Mouse (Mus musculus) ES-E14 (cell line): ENCODE data around the gene Gpr152. TPM values are rescaled to one million over a fixed set of nuclear protein-coding genes. Genes with fewer than 3 reads are reported as not detected.

Source experiments
- DNase-seq: peaks from one replicate; pipeline ENCODE4 v3.0.0-alpha.2; 2013; ENCODE audit warnings: low read depth, low spot score
- H3K27ac ChIP-seq: 2 replicates; pipeline ENCODE4 v1.5.1; 2012; ENCODE audit warnings: low read depth, mild to moderate bottlenecking, low read length, moderate library complexity, mixed read lengths; ENCODE audit not compliant: poor library complexity, insufficient read depth, severe bottlenecking
- H3K36me3 ChIP-seq: 2 replicates; pipeline ENCODE4 v1.6.1; 2012; ENCODE audit warnings: mild to moderate bottlenecking, low read length, moderate library complexity, mixed read lengths; ENCODE audit not compliant: control insufficient read depth, poor library complexity, insufficient read depth, severe bottlenecking
- H3K4me1 ChIP-seq, 2 experiments: fragments of 150-350 bp in 1 of 2; sonication (generic) in 1 of 2; 2 replicates each; pipeline ENCODE4 v1.6.1; 2012; ENCODE audit warnings: low read length in 2 of 2, mild to moderate bottlenecking in 1 of 2, mixed read lengths in 1 of 2; ENCODE audit not compliant: control insufficient read depth in 2 of 2, insufficient read depth in 2 of 2, poor library complexity in 1 of 2
- H3K4me3 ChIP-seq, 2 experiments: fragments of 150-350 bp in 1 of 2; sonication (generic) in 1 of 2; 2 replicates each; pipeline ENCODE4 v1.5.1; 2012; ENCODE audit warnings: low read length in 2 of 2, low read depth in 1 of 2, mild to moderate bottlenecking in 1 of 2, mixed read lengths in 1 of 2; ENCODE audit not compliant: insufficient read depth in 1 of 2, poor library complexity in 1 of 2, severe bottlenecking in 1 of 2
- H3K9ac ChIP-seq: 2 replicates; pipeline ENCODE4 v1.6.1; 2012; ENCODE audit warnings: low read depth, mild to moderate bottlenecking, low read length, mixed read lengths; ENCODE audit not compliant: poor library complexity, insufficient read depth, severe bottlenecking
- H3K9me3 ChIP-seq: fragments of 150-350 bp; sonication (generic); 2 replicates; pipeline ENCODE4 v1.6.1; 2012; ENCODE audit warnings: low read depth, mild to moderate bottlenecking, low read length; ENCODE audit not compliant: control insufficient read depth, insufficient read depth
- CHD2 ChIP-seq: IDR thresholded peaks from 2 replicates; pipeline ENCODE4 v1.6.1; 2014; ENCODE audit warnings: mild to moderate bottlenecking, low read depth, low read length, inconsistent platforms
- HCFC1 ChIP-seq: IDR thresholded peaks from 2 replicates; pipeline ENCODE4 v1.6.1; 2012; ENCODE audit warnings: low read length, inconsistent platforms, borderline replicate concordance; ENCODE audit not compliant: insufficient read depth
- MAFK ChIP-seq: IDR thresholded peaks from 2 replicates; pipeline ENCODE4 v1.6.1; 2014; ENCODE audit warnings: mild to moderate bottlenecking, low read depth, low read length, inconsistent platforms; ENCODE audit not compliant: insufficient read depth
- ZC3H11A ChIP-seq: IDR thresholded peaks from 2 replicates; pipeline ENCODE4 v1.6.1; 2012; ENCODE audit warnings: low read depth, mild to moderate bottlenecking, inconsistent platforms, low read length, borderline replicate concordance
- ZNF384 ChIP-seq: IDR thresholded peaks from 2 replicates; pipeline ENCODE4 v1.6.1; 2012; ENCODE audit warnings: low read depth, low read length, inconsistent platforms
- in situ Hi-C, 2 experiments: fragments of 600-800 bp; cut with MboI; formaldehyde crosslinking; loops; one replicate each; pipeline ENCODE4 v1.15.1; 2025; ENCODE audit warnings: low sequenced_read_pairs in 2 of 2, inconsistent platforms in 1 of 2; ENCODE audit not compliant: unreplicated experiment in 2 of 2
- total RNA-seq: library from RNA; depleted of rRNA; stranded (reverse); fragments of 300-350 nt; gene quantifications from 2 replicates; pipeline ENCODE4 v1.2.3, GENCODE M21; 2012

The Gpr152 gene
- total RNA-seq, 1 experiment, result 0.13 TPM

GRCm38 (mm10) chr19:4156771-4157170 is 17.2 kb downstream of the Gpr152 start:
- in situ Hi-C loops, result no loop called here
- Histone ChIP-seq H3K9ac (no peak overlapping the region), H3K27ac (no peak overlapping the region)

GRCm38 (mm10) chr19:4159049-4159448 is 19.5 kb downstream of the Gpr152 start:
- Histone ChIP-seq H3K9ac (no peak overlapping the region), H3K4me1 (peaks cover 0 to 25% of the 10 kb centered on the region in 2 experiments; a peak in 2 of 4 replicates), H3K9me3 (no peaks in the 10 kb centered on the region), H3K4me3 (no peak overlapping the region), H3K27ac (no peak overlapping the region), H3K36me3 (peaks cover 17% of the 10 kb centered on the region)
- in situ Hi-C loops, result no loop called here
- TF ChIP-seq ZNF384, result no peak
- TF ChIP-seq ZC3H11A, result no peak
- TF ChIP-seq HCFC1, result no peak
- TF ChIP-seq CHD2, result no peak
- no peak for TF ChIP-seq MAFK
- DNase-seq, result no peak

More at GRCm38 (mm10) chr19:4156771-4157170, 17.2 kb downstream of the Gpr152 start:
- Histone ChIP-seq H3K9me3 (no peaks in the 10 kb centered on the region), H3K4me1 (peaks cover 0 to 32% of the 10 kb centered on the region in 2 experiments; a peak in 2 of 4 replicates), H3K4me3 (no peak overlapping the region), H3K36me3 (peaks cover 25% of the 10 kb centered on the region)
- no peak for DNase-seq
- TF ChIP-seq CHD2 (no peak), HCFC1 (no peak), MAFK (no peak), ZC3H11A (no peak), ZNF384 (no peak)

GRCm38 (mm10) chr19:4162646-4163542 is 23.3 kb downstream of the Gpr152 start, which contains the start of gene Rps6kb2:
Gene Rps6kb2 (minus strand): TSS chr19:4163354.
- Histone ChIP-seq H3K36me3 (peaks cover 14% of the 10 kb centered on the region), H3K4me1 (peaks cover 0 to 17% of the 10 kb centered on the region in 2 experiments; a peak in 1 of 4 replicates), H3K9me3 (no peaks in the 10 kb centered on the region), H3K9ac (peak within 1 kb of the TSS; percentile 89), H3K27ac (no peak within 1 kb of the TSS), H3K4me3 (peak within 1 kb of the TSS; percentile 87 to 95)
- DNase-seq, result peak; percentile 93
- in situ Hi-C loops, result no loop called here
- TF ChIP-seq CHD2 (no peak), MAFK (no peak), ZNF384 (no peak), ZC3H11A (0 out of 2 replicates have a peak, but pooled peaks have one; percentile 29), HCFC1 (peak; percentile 98)

GRCm38 (mm10) chr19:4163543-4163887 is 23.9 kb downstream of the Gpr152 start:
- peaks cover 9% of the 10 kb centered on the region for H3K36me3 ChIP-seq
- no peak for DNase-seq
- H3K4me1 ChIP-seq, result peaks cover 0 to 17% of the 10 kb centered on the region in 2 experiments; a peak in 1 of 4 replicates
- H3K4me3 ChIP-seq, result peak overlapping the region; percentile 87 to 95
- peak overlapping the region; percentile 69 for H3K9ac ChIP-seq
- in situ Hi-C loops, result no loop called here
- H3K9me3 ChIP-seq, result no peaks in the 10 kb centered on the region
- H3K27ac ChIP-seq, result no peak overlapping the region
- TF ChIP-seq HCFC1 (no peak), MAFK (no peak), CHD2 (no peak), ZNF384 (no peak), ZC3H11A (no peak)
